Mouse (Mus musculus): Measurements from ENCODE around the gene Adad2. TPM values are rescaled to one million over a fixed set of nuclear protein-coding genes. Genes with fewer than 3 reads are reported as not detected.

Gene Adad2
- not detected for polyA plus RNA-seq (2017; shearing (Covaris generic))

DNA sequence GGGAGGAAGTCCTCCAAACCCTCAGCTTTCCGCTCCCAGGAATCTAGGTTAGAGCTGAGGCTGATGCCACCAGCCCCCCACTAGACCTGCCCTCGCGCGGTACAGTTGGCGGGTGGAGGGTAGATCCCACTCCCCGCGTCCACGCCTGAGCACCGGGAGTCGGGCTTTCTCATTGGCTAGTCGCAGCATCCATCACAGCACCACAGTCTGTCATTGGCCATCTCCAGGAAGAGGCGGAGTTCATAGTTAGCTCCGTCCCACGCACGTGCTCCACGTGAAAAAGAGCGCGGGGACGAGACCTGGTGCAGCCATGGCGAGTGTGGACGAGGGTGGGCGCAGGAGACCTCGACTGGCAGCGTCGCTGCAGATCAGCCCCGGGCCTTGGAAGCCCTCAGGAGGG, at the start of gene Adad2:
Gene Adad2, plus strand, starts transcription at position 277 of the 400 bp plus-strand sequence.

DNA sequence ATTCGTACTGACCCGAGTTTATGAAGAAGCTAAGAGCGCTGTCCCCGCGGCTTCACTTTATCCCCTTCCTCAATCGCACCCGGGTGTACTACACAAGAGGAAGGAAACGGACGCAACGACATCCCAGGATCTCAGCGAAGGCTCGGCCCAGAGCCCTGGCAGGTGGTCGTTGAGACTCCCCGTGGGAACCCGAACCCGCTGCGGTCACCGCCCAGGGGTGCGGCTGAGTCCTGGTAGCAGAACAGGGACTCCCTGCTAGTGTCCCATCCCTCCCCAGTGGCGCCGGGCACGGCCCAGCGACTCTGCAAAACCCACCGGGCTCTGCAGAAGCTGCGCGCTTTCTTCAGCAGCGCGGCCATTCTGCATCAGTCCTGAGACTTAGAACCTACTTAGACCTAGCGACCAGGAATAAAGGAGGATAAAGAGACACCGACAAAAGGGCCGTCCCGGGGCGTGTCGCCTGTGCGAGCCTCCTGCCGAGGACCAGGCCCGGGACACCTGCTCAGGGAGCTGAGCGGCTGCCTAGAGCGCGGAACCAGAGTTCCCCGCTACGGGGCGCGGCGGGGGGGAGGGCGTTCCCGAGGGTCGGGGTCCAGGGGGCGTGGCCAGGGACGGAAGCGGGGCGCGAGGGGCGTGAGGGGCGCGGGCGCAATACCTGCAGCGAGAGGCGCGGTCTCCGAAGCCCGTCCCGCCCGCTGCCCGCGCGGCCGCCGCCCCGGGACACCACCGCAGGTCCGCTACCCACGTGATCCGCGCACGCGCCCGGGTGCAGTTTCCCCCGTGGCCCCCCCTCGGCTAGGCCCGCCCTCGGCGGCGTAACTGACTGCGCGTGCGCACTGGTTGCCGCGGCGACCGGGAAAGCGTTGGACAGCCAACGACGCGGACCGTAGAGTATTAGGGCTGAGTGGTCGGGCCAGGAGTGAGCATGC, 37.8 kb upstream of the Adad2 start, which contains the start of the genes Hsdl1 and Dnaaf1:
Gene Hsdl1, minus strand, starts transcription at position 747 of the 929 bp plus-strand sequence.
Gene Dnaaf1, plus strand, starts transcription at position 799 of the 929 bp plus-strand sequence.

DNA sequence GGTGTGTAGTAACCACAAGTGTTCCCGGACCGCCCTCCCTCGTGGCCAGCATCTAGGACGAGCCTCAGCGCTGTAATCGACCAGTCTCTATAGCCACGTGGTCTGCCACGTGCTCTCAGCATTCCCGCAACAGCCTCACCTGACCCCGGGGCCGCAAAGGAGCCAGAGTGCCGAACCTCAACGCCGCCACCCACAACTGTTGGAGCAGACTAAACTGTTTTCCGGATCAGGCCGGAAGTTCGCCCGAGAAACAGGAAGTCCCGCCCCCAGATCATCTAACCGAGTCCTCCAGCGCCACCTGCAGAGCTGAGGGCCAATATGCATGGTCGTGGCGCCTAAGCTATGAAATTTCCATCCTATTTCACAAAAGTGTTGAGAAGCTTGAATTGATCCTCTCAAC, 7.6 kb upstream of the Adad2 start, which contains the start of gene Taf1c:
Gene Taf1c, minus strand, starts transcription at position 227 of the 400 bp plus-strand sequence.

DNA sequence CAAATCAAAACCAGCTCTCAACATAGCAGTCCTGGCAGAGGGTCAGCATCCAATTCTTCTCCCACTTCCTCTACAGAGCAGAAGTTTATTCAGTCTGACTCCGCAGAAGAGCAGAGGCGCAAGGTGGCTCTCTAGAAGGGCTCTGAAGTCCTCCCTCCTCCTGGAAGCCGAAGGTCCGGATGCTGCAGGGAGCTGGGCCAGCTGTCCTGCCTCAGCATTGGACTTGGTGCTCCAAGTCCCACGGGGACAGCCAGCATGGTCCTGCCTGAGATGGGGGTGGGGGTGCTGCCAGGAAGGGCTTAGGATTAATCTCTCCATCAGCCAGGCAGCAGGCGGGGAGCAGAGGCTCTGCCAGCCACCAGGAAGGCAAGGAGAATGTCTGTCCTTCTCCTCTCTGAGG, 22.8 kb downstream of the Adad2 start, which contains the start of gene Kcng4:
Gene Kcng4, minus strand, starts transcription at position 303 of the 400 bp plus-strand sequence.

Other genes with a start within 250 kb of the Adad2 start
- 13.0 TPM for gene Mlycd, start 217.9 kb upstream of the Adad2 start, polyA plus RNA-seq (2017; shearing (Covaris generic))
- 10.5 TPM for gene Osgin1, start 178.6 kb upstream of the Adad2 start, polyA plus RNA-seq (2017; shearing (Covaris generic))
- gene Necab2, start 166.0 kb upstream of the Adad2 start, polyA plus RNA-seq (2017; shearing (Covaris generic)), result not detected
- 0.31 TPM for gene Slc38a8, start 111.0 kb upstream of the Adad2 start, polyA plus RNA-seq (2017; shearing (Covaris generic))
- gene Mbtps1, start 54.0 kb upstream of the Adad2 start, polyA plus RNA-seq (2017; shearing (Covaris generic)), result 76.4 TPM
- 71.7 TPM for gene Hsdl1, start 37.6 kb upstream of the Adad2 start, polyA plus RNA-seq (2017; shearing (Covaris generic))
- not detected for gene Dnaaf1, start 37.5 kb upstream of the Adad2 start, polyA plus RNA-seq (2017; shearing (Covaris generic))
- gene Taf1c, start 7.5 kb upstream of the Adad2 start, polyA plus RNA-seq (2017; shearing (Covaris generic)), result 20.1 TPM
- not detected for gene Kcng4, start 22.9 kb downstream of the Adad2 start, polyA plus RNA-seq (2017; shearing (Covaris generic))
- not detected for gene Wfdc1, start 53.6 kb downstream of the Adad2 start, polyA plus RNA-seq (2017; shearing (Covaris generic))
- gene Atp2c2, start 87.3 kb downstream of the Adad2 start, polyA plus RNA-seq (2017; shearing (Covaris generic)), result not detected
- 2.1 TPM for gene Tldc1, start 165.7 kb downstream of the Adad2 start, polyA plus RNA-seq (2017; shearing (Covaris generic))
- 212 TPM for gene Cotl1, start 227.8 kb downstream of the Adad2 start, polyA plus RNA-seq (2017; shearing (Covaris generic))
- 12.7 TPM for gene Klhl36, start 249.5 kb downstream of the Adad2 start, polyA plus RNA-seq (2017; shearing (Covaris generic))

Data from effector memory CD4-positive, alpha-beta T cell, adult 5 months (primary cell).